Mouse (Mus musculus) liver, adult 2 months (tissue): Measurements from ENCODE around the gene Igfbp5. TPM values are rescaled to one million over a fixed set of nuclear protein-coding genes. Genes with fewer than 3 reads are reported as not detected.

ENCODE experiments used
- DNase-seq: peaks from one replicate; pipeline ENCODE4 v3.0.0-alpha.2; 2011; ENCODE audit warnings: low read depth, low spot score; ENCODE audit errors: extremely low read depth
- H3K27ac ChIP-seq: fragments of 200-500 bp; replicated peaks from 2 replicates; pipeline ENCODE4 v1.5.1; 2012; ENCODE audit warnings: low read depth, mild to moderate bottlenecking, control low read depth, inconsistent platforms, low read length; ENCODE audit not compliant: insufficient read depth
- H3K27me3 ChIP-seq: fragments of 200-500 bp; 2 replicates; pipeline ENCODE4 v1.6.1; 2012; ENCODE audit warnings: mild to moderate bottlenecking, moderate library complexity, low read length, inconsistent platforms; ENCODE audit not compliant: control insufficient read depth, insufficient read depth
- H3K36me3 ChIP-seq: fragments of 200-500 bp; 2 replicates; pipeline ENCODE4 v1.6.1; 2012; ENCODE audit warnings: low read length, inconsistent platforms; ENCODE audit not compliant: control insufficient read depth, insufficient read depth
- H3K4me1 ChIP-seq: fragments of 200-500 bp; 2 replicates; pipeline ENCODE4 v1.6.1; 2011; ENCODE audit warnings: low read length; ENCODE audit not compliant: control insufficient read depth, insufficient read depth
- H3K4me3 ChIP-seq: fragments of 200-500 bp; 2 replicates; pipeline ENCODE4 v1.5.1; 2011; ENCODE audit warnings: low read depth, mild to moderate bottlenecking, control low read depth, low read length, moderate library complexity; ENCODE audit not compliant: insufficient read depth
- H3K79me2 ChIP-seq: fragments of 200-500 bp; 2 replicates; pipeline ENCODE4 v1.6.1; 2012; ENCODE audit warnings: inconsistent platforms, mild to moderate bottlenecking, low read length, moderate library complexity; ENCODE audit not compliant: control insufficient read depth, insufficient read depth
- H3K9ac ChIP-seq: fragments of 200-500 bp; 2 replicates; pipeline ENCODE4 v1.6.1; 2012; ENCODE audit warnings: low read depth, mild to moderate bottlenecking, control low read depth, inconsistent platforms, low read length
- CTCF ChIP-seq: fragments of 200-500 bp; IDR thresholded peaks from 2 replicates; pipeline ENCODE4 v1.5.1; 2011; ENCODE audit warnings: low read depth, low read length, control low read depth
- POLR2A ChIP-seq: fragments of 200-500 bp; IDR thresholded peaks from 2 replicates; pipeline ENCODE4 v1.6.1; 2011; ENCODE audit warnings: low read length, control low read depth; ENCODE audit not compliant: insufficient read depth; ENCODE audit errors: extremely low read depth
- WGBS: fragments of 180-500 bp; shearing (Covaris S2); methylation state at CpG from one replicate; pipeline ENCODE4 v1.1.7; 2018; 5-methylcytosine and 5-hydroxymethylcytosine counted together
- polyA plus RNA-seq: library from polyadenylated mRNA; depleted of rRNA; stranded (reverse); fragments of >200 nt; gene quantifications from 2 replicates; pipeline ENCODE4 v1.2.3, GENCODE M21; 2012
- total RNA-seq: library from RNA; depleted of rRNA; stranded (reverse); fragments of >200 nt; gene quantifications from 2 replicates; pipeline ENCODE4 v1.2.3, GENCODE M21; 2014

Gene Igfbp5
- total and polyA plus RNA-seq, 2 experiments, result 2.4 to 3.0 TPM

DNA sequence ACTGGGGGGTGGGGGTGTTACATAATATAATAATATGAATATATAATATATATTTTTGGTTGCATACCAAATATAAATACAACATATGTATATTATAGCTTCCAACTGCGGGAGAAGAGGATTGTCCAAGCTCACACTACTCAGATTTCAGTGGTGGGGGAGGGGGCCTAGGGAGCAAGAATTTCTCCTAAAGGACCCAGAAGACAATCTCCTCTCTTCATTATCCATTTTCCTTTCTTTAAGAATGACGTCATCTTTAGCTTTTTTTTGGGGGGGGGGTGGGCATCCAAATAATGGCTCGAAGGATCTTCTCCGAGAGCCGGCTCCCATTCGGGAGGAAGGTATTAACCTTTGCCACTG is 3.4 kb downstream of the Igfbp5 start:
- peak overlapping the region; percentile 30 for H3K27ac ChIP-seq
- H3K27me3 ChIP-seq, result peaks cover 4% of the 10 kb centered on the region; the same call in 1 of the 2 replicates
- 2% methylated on average over 6 of the region's 6 CpGs for WGBS

DNA sequence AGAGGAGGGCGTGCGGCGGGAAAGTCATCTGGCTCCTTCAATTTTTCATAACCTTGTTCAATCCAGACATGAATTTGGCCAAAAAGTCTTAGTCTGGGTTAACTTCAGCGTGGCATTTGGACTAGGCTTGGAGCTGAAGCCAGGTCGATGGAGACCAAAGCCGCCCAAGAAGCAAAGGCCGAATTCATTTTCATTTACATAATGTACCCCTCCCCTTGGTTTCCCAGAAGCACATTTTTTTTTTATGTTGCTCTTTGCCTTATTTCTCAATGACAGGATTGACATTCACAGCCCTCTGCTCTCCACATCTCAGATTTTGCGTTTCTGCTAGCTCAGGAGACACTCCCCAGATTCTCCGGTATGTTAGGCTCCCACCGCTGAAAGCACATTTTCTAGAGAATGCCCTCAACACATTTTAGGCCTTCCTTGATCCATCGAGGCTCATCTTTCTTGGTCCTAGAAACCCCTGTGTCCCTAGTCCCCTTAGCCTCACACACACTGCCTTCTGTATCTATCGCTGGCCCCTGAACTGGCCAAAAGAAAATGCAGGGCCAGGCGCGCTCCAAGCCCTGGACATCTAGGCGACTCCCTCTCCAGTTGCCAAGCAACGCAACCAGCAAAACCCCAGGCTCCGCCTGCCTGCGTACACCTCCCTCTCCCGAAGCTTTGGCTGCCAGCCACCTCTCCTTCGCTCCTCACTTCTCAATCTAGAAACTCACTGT is 3.9 kb downstream of the Igfbp5 start:
- TF ChIP-seq CTCF (no peak), POLR2A (no peak)
- peak overlapping the region; percentile 99 for H3K27ac ChIP-seq
- H3K4me1 ChIP-seq, result peaks cover 13% of the 10 kb centered on the region
- DNase-seq, result peak; percentile 89
- H3K36me3 ChIP-seq, result no peaks in the 10 kb centered on the region
- WGBS, result under 1% methylated on average over 20 of the region's 20 CpGs
- no peaks in the 10 kb centered on the region for H3K79me2 ChIP-seq
- peaks cover 4% of the 10 kb centered on the region; the same call in 1 of the 2 replicates for H3K27me3 ChIP-seq
- peak overlapping the region; percentile 60 for H3K9ac ChIP-seq
- H3K4me3 ChIP-seq, result peak overlapping the region; percentile 13

More for the DNA sequence above, 3.4 kb downstream of the Igfbp5 start:
- Histone ChIP-seq H3K4me3 (peak overlapping the region; percentile 4; the same call in 1 of the 2 replicates), H3K9ac (peak overlapping the region; percentile 36), H3K4me1 (peaks cover 13% of the 10 kb centered on the region), H3K79me2 (no peaks in the 10 kb centered on the region), H3K36me3 (no peaks in the 10 kb centered on the region)
- TF ChIP-seq POLR2A (no peak), CTCF (no peak)
- no peak for DNase-seq

DNA sequence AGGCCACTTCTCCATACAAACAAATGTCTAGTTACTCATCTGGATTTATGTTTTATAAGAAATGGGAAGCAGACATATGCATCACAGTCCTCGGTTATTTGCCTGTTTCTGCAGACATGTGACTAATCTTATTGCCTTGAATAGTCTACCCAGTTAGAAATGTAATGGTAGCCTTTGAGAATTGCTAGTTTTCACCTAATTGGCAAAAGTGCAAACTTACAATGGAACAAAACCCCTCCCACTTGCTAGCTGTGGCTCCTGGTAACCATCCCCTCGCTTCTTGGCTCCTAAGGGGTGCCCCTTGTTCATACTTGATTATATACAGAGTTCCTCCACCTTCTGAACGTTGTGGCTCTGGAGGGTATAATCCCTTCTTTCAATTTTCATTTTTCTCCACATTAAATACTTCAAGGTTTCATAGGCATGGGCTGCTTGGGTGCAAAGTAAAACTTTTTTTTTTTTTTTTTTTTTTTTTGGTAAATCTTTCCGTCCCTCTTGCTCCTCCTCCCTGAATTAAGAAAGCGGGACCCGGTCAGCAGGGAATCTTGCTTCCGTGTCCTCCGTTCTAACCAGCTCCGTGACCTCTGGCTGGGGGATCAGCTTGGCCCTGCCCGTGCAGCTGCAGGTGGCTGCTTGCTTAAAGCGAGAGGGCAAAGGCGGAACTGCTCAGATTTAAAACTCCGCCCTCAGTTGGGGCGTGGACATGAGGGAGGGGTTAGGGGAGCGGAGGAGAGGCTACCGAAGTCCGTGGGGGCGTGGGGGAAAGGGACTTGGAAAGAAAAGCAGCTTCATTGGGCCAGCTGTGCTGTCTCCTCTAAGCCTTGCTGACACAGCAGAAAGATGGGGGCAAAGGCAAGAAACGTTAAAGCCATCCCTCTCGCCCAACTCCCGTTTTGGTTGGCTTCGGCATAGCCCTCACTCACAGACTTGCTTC is 4.7 kb downstream of the Igfbp5 start:
- Histone ChIP-seq H3K36me3 (no peaks in the 10 kb centered on the region), H3K4me3 (peak overlapping the region; percentile 8), H3K27ac (peak overlapping the region; percentile 99), H3K4me1 (peaks cover 13% of the 10 kb centered on the region), H3K79me2 (no peaks in the 10 kb centered on the region), H3K9ac (peak overlapping the region; percentile 39), H3K27me3 (peaks cover 4% of the 10 kb centered on the region; the same call in 1 of the 2 replicates)
- peak; percentile 95 for DNase-seq
- TF ChIP-seq CTCF (no peak), POLR2A (no peak)
- WGBS, result 10% methylated on average over 22 of the region's 22 CpGs

DNA sequence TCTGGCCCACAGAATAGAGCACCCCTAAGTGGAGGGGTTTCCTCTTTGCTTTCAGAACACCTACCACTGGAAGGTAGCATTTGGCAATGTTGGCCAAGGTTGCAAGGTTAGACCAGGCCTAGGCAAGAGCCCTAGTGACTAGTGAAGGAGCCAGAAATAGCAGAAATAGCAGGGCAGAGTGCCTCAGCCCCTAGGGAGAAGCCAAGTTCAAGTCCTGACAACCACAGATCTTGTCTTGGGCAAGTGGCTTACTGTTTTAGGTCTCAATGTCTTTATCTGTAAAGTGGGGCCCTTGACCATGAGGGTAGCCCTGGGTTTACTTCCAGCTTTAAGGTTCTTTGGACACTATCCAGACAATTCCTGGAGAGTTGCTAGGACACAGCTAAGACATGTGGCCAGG is 5.4 kb downstream of the Igfbp5 start:
- Histone ChIP-seq H3K36me3 (no peaks in the 10 kb centered on the region), H3K27ac (no peak overlapping the region), H3K9ac (no peak overlapping the region), H3K4me3 (no peak overlapping the region), H3K4me1 (peaks cover 13% of the 10 kb centered on the region), H3K79me2 (no peaks in the 10 kb centered on the region), H3K27me3 (peaks cover 4% of the 10 kb centered on the region; the same call in 1 of the 2 replicates)
- TF ChIP-seq POLR2A (no peak), CTCF (no peak)
- no peak for DNase-seq

DNA sequence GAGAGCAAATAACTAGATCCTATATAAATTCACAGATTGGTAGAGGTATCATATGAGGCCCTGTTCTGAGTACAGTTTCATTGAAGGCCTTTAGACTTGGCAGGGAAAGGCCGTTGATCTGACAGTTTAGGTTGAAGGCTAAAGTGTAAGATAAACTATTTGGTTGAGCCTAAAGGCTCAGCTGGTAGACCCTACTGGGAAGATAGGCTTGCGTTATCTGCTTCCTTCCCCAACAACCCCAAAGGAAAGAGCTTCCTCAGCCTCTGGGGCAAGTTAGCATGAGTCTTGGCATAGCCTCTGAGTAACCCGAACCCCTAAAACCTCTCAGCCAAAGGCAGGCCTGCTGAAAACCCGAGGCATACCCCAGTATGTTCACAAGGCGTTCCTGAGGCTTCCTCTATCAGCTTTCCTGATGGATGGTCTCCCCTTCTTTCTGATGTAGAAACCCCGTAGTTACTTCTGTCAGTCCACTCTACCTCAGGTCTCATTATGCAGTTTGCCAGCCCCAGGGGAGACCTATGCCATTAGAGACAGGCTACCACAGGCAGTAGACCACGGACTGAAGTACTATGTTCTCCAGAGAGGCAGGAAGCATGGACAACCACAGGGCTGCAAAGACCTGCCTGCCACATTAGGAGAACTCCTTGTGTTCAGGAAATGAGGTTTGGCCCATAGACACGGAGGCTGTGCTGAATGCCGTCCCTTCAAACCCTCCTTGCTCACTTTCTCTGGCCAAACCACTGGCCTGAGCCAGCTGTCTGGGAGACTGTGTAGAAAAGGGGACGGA is 6.1 kb downstream of the Igfbp5 start:
- Histone ChIP-seq H3K36me3 (no peaks in the 10 kb centered on the region), H3K9ac (no peak overlapping the region), H3K27ac (no peak overlapping the region), H3K27me3 (peaks cover under 1% of the 10 kb centered on the region; the same call in 1 of the 2 replicates), H3K79me2 (no peaks in the 10 kb centered on the region), H3K4me1 (peaks cover 9% of the 10 kb centered on the region), H3K4me3 (no peak overlapping the region)
- no peak for DNase-seq
- TF ChIP-seq CTCF, result no peak
- no peak for TF ChIP-seq POLR2A
- WGBS, result 85% methylated on average over 10 of the region's 10 CpGs
